Mouse (Mus musculus) liver, embryonic 14.5 days (tissue): ENCODE data around the gene C530008M17Rik.

Experiments
- CTCF ChIP-seq: IDR thresholded peaks from 2 replicates; pipeline ENCODE4 v1.5.1; 2016; ENCODE audit warnings: antibody characterized with exemption, low read depth, control low read depth
- EP300 ChIP-seq: IDR thresholded peaks from 2 replicates; pipeline ENCODE4 v1.6.1; 2016; ENCODE audit warnings: antibody characterized with exemption, low read depth

- TF ChIP-seq CTCF (no peak), EP300 (no peak)
Measured at GRCm38 (mm10) chr5:76664936-76665335, 8.6 kb downstream of the C530008M17Rik start.
